In genomic region chr7:34277656-34278055, GRCm38 (mm10) we compare ENCODE assay signal across 31 mouse cellular contexts. TPM values are rescaled to one million over a fixed set of nuclear protein-coding genes. Genes with fewer than 3 reads are reported as not detected.
DNase-seq lines count a peak whose midpoint lies in the region; ATAC-seq and TF ChIP-seq lines count a peak whose summit lies in the region.
"Had no signal": no experiment of that assay in that cellular context is flagged by ENCODE, and none has a peak within 500 bp of the region (broad histone marks: within the 10 kb centered on the region; RNA-seq: fewer than 3 reads in every experiment).

No protein-coding gene starts in this region.

- peaks cover 66% of the 10 kb centered on the region for H3K79me2 ChIP-seq in myocyte (ENCODE audit: control insufficient read depth, insufficient read depth)

- 93% methylated on average over 2 of the region's 2 CpGs for WGBS in forebrain, postnatal 0 days

- H3K4me2 ChIP-seq in myocyte (ENCODE audit: low read depth), result no peak overlapping the region
- no peak overlapping the region for H3K4me2 ChIP-seq in forebrain, postnatal 0 days (ENCODE audit: low read depth)
- H3K4me2 ChIP-seq: forebrain, embryonic 13.5 days; heart, embryonic 13.5 days; hindbrain, embryonic 12.5 days; hindbrain, embryonic 15.5 days had no signal

- TF ChIP-seq POLR2A in myocyte (IDR thresholded peaks at IDR 0.05; ENCODE audit: insufficient read length, low read depth), result no peak

- H3K27me3 ChIP-seq in myocyte (ENCODE audit: control insufficient read depth, insufficient read depth, insufficient read length), result no peaks in the 10 kb centered on the region
- no peaks in the 10 kb centered on the region for H3K27me3 ChIP-seq in forebrain, postnatal 0 days (ENCODE audit: insufficient read depth, low read length)
- H3K27me3 ChIP-seq: forebrain, embryonic 13.5 days; heart, embryonic 13.5 days; hindbrain, embryonic 12.5 days; hindbrain, embryonic 15.5 days; Patski had no signal

- DNase-seq in heart, adult 11 months, result peak; percentile 71
- no peak for DNase-seq in heart, postnatal 36 days
- DNase-seq in gastrocnemius, adult 2 months, result peak; percentile 77
- peak; percentile 40 for DNase-seq in gastrocnemius, postnatal 14 days
- no peak for DNase-seq in thymus, postnatal 10 days (ENCODE audit: low spot score in 2 of 2)
- DNase-seq in urinary bladder, adult 18-20 months (ENCODE audit: low spot score in 2 of 2), result no peak
- no peak for DNase-seq in forebrain, postnatal 0 days
- DNase-seq: adrenal gland, adult 2 months; adrenal gland, postnatal 14 days; cerebellum, adult 11 months; cerebellum, adult 2 months; heart, adult 2 months; heart, postnatal 14 days had no signal

- H3ac ChIP-seq in myocyte (ENCODE audit: control insufficient read depth, insufficient read length), result no peak overlapping the region

- intact Hi-C loops in heart, postnatal 36 days (cut with DNase I), result loop anchor here (1.0 kb wide), 1 partner anchor 32 kb away; no protein-coding TSS in a partner anchor
- intact Hi-C loops in gastrocnemius, adult 2 months (cut with DNase I), result no loop called here
- intact Hi-C loops in gastrocnemius, postnatal 14 days (cut with DNase I; ENCODE audit: low total_unique reads), result no loop called here

- H3K4me1 ChIP-seq in forebrain, postnatal 0 days (ENCODE audit: insufficient read depth), result no peaks in the 10 kb centered on the region
- H3K4me1 ChIP-seq: forebrain, embryonic 10.5 days; forebrain, embryonic 13.5 days; heart, embryonic 10.5 days; hindbrain, embryonic 12.5 days; hindbrain, embryonic 15.5 days had no signal

- H3K9ac ChIP-seq in forebrain, postnatal 0 days, result no peak overlapping the region
- H3K9ac ChIP-seq: forebrain, embryonic 13.5 days; heart, embryonic 13.5 days; hindbrain, embryonic 12.5 days; hindbrain, embryonic 15.5 days had no signal

- peaks cover 6% of the 10 kb centered on the region for H3K36me3 ChIP-seq in myocyte (ENCODE audit: control insufficient read depth, insufficient read depth)
- H3K36me3 ChIP-seq in forebrain, postnatal 0 days (ENCODE audit: insufficient read depth), result peaks cover 1% of the 10 kb centered on the region; the same call in 1 of the 2 replicates
- H3K36me3 ChIP-seq: hindbrain, embryonic 12.5 days had no signal

- H3K27ac ChIP-seq in gastrocnemius, adult 2 months, result peak overlapping the region; percentile 57
- no peak overlapping the region for H3K27ac ChIP-seq in forebrain, postnatal 0 days (ENCODE audit: low read depth, low read length)
- H3K27ac ChIP-seq: forebrain, embryonic 10.5 days; forebrain, embryonic 13.5 days; heart, adult 2 months; heart, embryonic 10.5 days; heart, embryonic 13.5 days; hindbrain, embryonic 12.5 days; hindbrain, embryonic 15.5 days had no signal

- no peaks in the 10 kb centered on the region for H3K9me3 ChIP-seq in forebrain, postnatal 0 days (ENCODE audit: low read length)
- H3K9me3 ChIP-seq: forebrain, embryonic 10.5 days; forebrain, embryonic 13.5 days; heart, embryonic 10.5 days; hindbrain, embryonic 12.5 days; hindbrain, embryonic 15.5 days had no signal

- H3K4me3 ChIP-seq in gastrocnemius, adult 2 months, result no peak overlapping the region
- no peak overlapping the region for H3K4me3 ChIP-seq in myocyte
- no peak overlapping the region for H3K4me3 ChIP-seq in forebrain, postnatal 0 days (ENCODE audit: low read depth, low read length)
- H3K4me3 ChIP-seq: forebrain, embryonic 10.5 days; forebrain, embryonic 13.5 days; heart, adult 2 months; heart, embryonic 10.5 days; heart, embryonic 13.5 days; hindbrain, embryonic 12.5 days; hindbrain, embryonic 15.5 days had no signal

- ATAC-seq in forebrain, postnatal 0 days, result no peak
- ATAC-seq: forebrain, embryonic 13.5 days; forebrain, embryonic 16.5 days; intestine, postnatal 0 days; Patski had no signal

- no peak for TF ChIP-seq CTCF in gastrocnemius, adult 2 months (IDR thresholded peaks at IDR 0.05)
- no peak for TF ChIP-seq CTCF in forebrain, postnatal 0 days (IDR thresholded peaks at IDR 0.05; ENCODE audit: low read depth)

TF ChIP-seq in myocyte, 11 proteins besides CTCF, POLR2A, EP300 and RAD21:
- peak in 1 of 3 experiments; percentile 49 for TF ChIP-seq MYOG (IDR thresholded peaks at IDR 0.05; ENCODE audit: control insufficient read depth in 1 of 3, insufficient read depth in 1 of 3, insufficient read length in 2 of 3, low read depth in 2 of 3)
- peak in 2 of 3 experiments; percentile 8 to 53 for TF ChIP-seq MYOD1 (IDR thresholded peaks at IDR 0.05; ENCODE audit: control insufficient read depth in 1 of 3, insufficient read length in 2 of 3, low read depth in 2 of 3)
- no peak for TF ChIP-seq REST (IDR thresholded peaks at IDR 0.05; ENCODE audit: insufficient read depth, insufficient read length)
- no peak for TF ChIP-seq E2F4 (IDR thresholded peaks at IDR 0.05; ENCODE audit: insufficient read depth)

RNA-seq across cellular contexts. Expression of gene Gm6096, which starts 26.8 kb away (rescaled TPM):
- not detected for total RNA-seq in heart, postnatal 36 days (2021)
- not detected for total RNA-seq in gastrocnemius, adult 2 months (2021)
- total RNA-seq in gastrocnemius, postnatal 14 days (2021), result not detected
- polyA plus RNA-seq in myocyte (2012; fragmentation: generic; extraction: Trizol), result 0.13 TPM
- total RNA-seq in forebrain, postnatal 0 days (2014; rRNA removed), result not detected in 2 replicates
- not detected in 2 replicates for polyA plus RNA-seq in forebrain, postnatal 0 days (2015; fragmentation: Nextera tagmentation; extraction: Ambion mirVana)
- total RNA-seq: adrenal gland, adult 2 months; adrenal gland, postnatal 14 days; adrenal gland, postnatal 4 days; ES-E14; gastrocnemius, postnatal 36 days; heart, adult 2 months; heart, postnatal 14 days; hematopoietic stem cell, adult 5-6 weeks had no signal
- polyA plus RNA-seq: adrenal gland, adult 2 months; cerebellum, adult 2 months; embryonic facial prominence, embryonic 11.5 days; embryonic facial prominence, embryonic 14.5 days; forebrain, embryonic 10.5 days; forebrain, embryonic 13.5 days; frontal cortex, adult 2 months; heart, adult 2 months; heart, embryonic 10.5 days; hindbrain, embryonic 12.5 days; hindbrain, embryonic 15.5 days; intestine, embryonic 14.5 days; intestine, postnatal 0 days had no signal

RNA-seq across cellular contexts. Expression of gene 4931406P16Rik, which starts 35.7 kb away (rescaled TPM):
- 10 to 100 TPM; 47.4 to 55.9 TPM for total RNA-seq in heart, postnatal 36 days (2021)
- total RNA-seq in gastrocnemius, adult 2 months (2021), result 10 to 100 TPM; 36.6 to 51.9 TPM
- total RNA-seq in gastrocnemius, postnatal 14 days (2021), result 10 to 100 TPM; 41.8 to 48.2 TPM
- 14.5 TPM for polyA plus RNA-seq in myocyte (2012; fragmentation: generic; extraction: Trizol)
- 48.5 and 55.7 TPM in 2 replicates for total RNA-seq in forebrain, postnatal 0 days (2014; rRNA removed)
- 18.4 and 21.3 TPM in 2 replicates for polyA plus RNA-seq in forebrain, postnatal 0 days (2015; fragmentation: Nextera tagmentation; extraction: Ambion mirVana)

RNA-seq across cellular contexts. Expression of gene Gpi1, which starts 47.5 kb away (rescaled TPM):
- 100 to 1,000 TPM; 520 to 540 TPM for total RNA-seq in heart, postnatal 36 days (2021)
- 1,000 to 10,000 TPM in 1 of 2 experiments, 100 to 1,000 TPM in 1; 882 to 1,223 TPM for total RNA-seq in gastrocnemius, adult 2 months (2021)
- 1,000 to 10,000 TPM; 1,010 to 1,102 TPM for total RNA-seq in gastrocnemius, postnatal 14 days (2021)
- 671 TPM for polyA plus RNA-seq in myocyte (2012; fragmentation: generic; extraction: Trizol)
- total RNA-seq in forebrain, postnatal 0 days (2014; rRNA removed), result 170 and 223 TPM in 2 replicates
- 180 and 259 TPM in 2 replicates for polyA plus RNA-seq in forebrain, postnatal 0 days (2015; fragmentation: Nextera tagmentation; extraction: Ambion mirVana)

Comparison
In these comparisons a context has a peak if more than half of its experiments do, and no peak if none do; other contexts are left out.
1. DNase-seq: peak in heart, adult 11 months (single experiment), gastrocnemius, adult 2 months (single experiment) and gastrocnemius, postnatal 14 days (single experiment); none in heart, postnatal 36 days (0 of 2), thymus, postnatal 10 days (0 of 2), urinary bladder, adult 18-20 months (0 of 2) and forebrain, postnatal 0 days (single experiment).